Mouse (Mus musculus): ENCODE data around the gene Tshz3. TPM values are rescaled to one million over a fixed set of nuclear protein-coding genes. Genes with fewer than 3 reads are reported as not detected.

Gene Tshz3
- polyA plus RNA-seq (2015; fragmentation: Nextera tagmentation; extraction: Ambion mirVana) = 10.9 and 11.0 TPM in 2 replicates

- Histone ChIP-seq H3K4me1 (peaks cover 31% of the 10 kb centered on the region), H3K4me2 (replicated peaks) (peak within 1 kb of the TSS; percentile 99), H3K4me3 (peak within 1 kb of the TSS; percentile 77), H3K9me3 (no peaks in the 10 kb centered on the region), H3K27me3 (peaks cover 33% of the 10 kb centered on the region), H3K27ac (peak within 1 kb of the TSS; percentile 83), H3K9ac (peak within 1 kb of the TSS; percentile 82), H3K36me3 (no peaks in the 10 kb centered on the region)
- under 1% methylated on average over 37 of the region's 88 CpGs for WGBS
- peak; percentile 71 for ATAC-seq (ENCODE audit: low FRiP score, low read depth)
Measured at GRCm38 (mm10) chr7:36697856-36698588, at the start of gene Tshz3. TSS of gene Tshz3 (plus strand) at chr7:36698118.

- WGBS = 88% methylated on average over 4 of the region's 4 CpGs
- no peak for ATAC-seq (ENCODE audit: low FRiP score, low read depth)
- H3K9ac ChIP-seq = no peak overlapping the region
- H3K4me3 ChIP-seq = no peak overlapping the region
- no peaks in the 10 kb centered on the region for H3K9me3 ChIP-seq
- H3K27ac ChIP-seq = no peak overlapping the region
- 0 out of 2 replicates have a peak, but pooled peaks cover 4% of the 10 kb centered on the region for H3K4me1 ChIP-seq
- no peak overlapping the region for H3K4me2 ChIP-seq (replicated peaks)
- H3K36me3 ChIP-seq = no peaks in the 10 kb centered on the region
- H3K27me3 ChIP-seq = no peaks in the 10 kb centered on the region
Measured at GRCm38 (mm10) chr7:36655931-36656330, 42.0 kb upstream of the Tshz3 start.

- no peak overlapping the region for H3K4me3 ChIP-seq
- no peak overlapping the region for H3K27ac ChIP-seq
- no peaks in the 10 kb centered on the region for H3K27me3 ChIP-seq
- no peak overlapping the region for H3K9ac ChIP-seq
- H3K9me3 ChIP-seq = no peaks in the 10 kb centered on the region
- H3K4me1 ChIP-seq = 0 out of 2 replicates have a peak, but pooled peaks cover 4% of the 10 kb centered on the region
- no peak overlapping the region for H3K4me2 ChIP-seq (replicated peaks)
- no peak for ATAC-seq (ENCODE audit: low FRiP score, low read depth)
- H3K36me3 ChIP-seq = no peaks in the 10 kb centered on the region
Measured at GRCm38 (mm10) chr7:36656401-36656800, 41.5 kb upstream of the Tshz3 start.

GRCm38 (mm10) chr7:36658331-36658730 lies 39.6 kb upstream of the Tshz3 start:
- Histone ChIP-seq H3K4me2 (replicated peaks) (no peak overlapping the region), H3K9ac (no peak overlapping the region), H3K9me3 (no peaks in the 10 kb centered on the region), H3K4me1 (0 out of 2 replicates have a peak, but pooled peaks cover 4% of the 10 kb centered on the region), H3K27ac (no peak overlapping the region), H3K27me3 (no peaks in the 10 kb centered on the region), H3K36me3 (no peaks in the 10 kb centered on the region), H3K4me3 (no peak overlapping the region)
- ATAC-seq (ENCODE audit: low FRiP score, low read depth) = no peak
- 67% methylated on average over 5 of the region's 5 CpGs for WGBS

GRCm38 (mm10) chr7:36659265-36659664 lies 38.7 kb upstream of the Tshz3 start:
- Histone ChIP-seq H3K36me3 (no peaks in the 10 kb centered on the region), H3K9me3 (no peaks in the 10 kb centered on the region), H3K27me3 (no peaks in the 10 kb centered on the region), H3K4me2 (replicated peaks) (no peak overlapping the region), H3K9ac (no peak overlapping the region), H3K27ac (no peak overlapping the region), H3K4me3 (no peak overlapping the region), H3K4me1 (no peaks in the 10 kb centered on the region)
- WGBS = 89% methylated on average over 7 of the region's 7 CpGs
- ATAC-seq (ENCODE audit: low FRiP score, low read depth) = no peak

GRCm38 (mm10) chr7:36660654-36661053 lies 37.3 kb upstream of the Tshz3 start:
- WGBS = 62% methylated on average over 9 of the region's 9 CpGs

DNA sequence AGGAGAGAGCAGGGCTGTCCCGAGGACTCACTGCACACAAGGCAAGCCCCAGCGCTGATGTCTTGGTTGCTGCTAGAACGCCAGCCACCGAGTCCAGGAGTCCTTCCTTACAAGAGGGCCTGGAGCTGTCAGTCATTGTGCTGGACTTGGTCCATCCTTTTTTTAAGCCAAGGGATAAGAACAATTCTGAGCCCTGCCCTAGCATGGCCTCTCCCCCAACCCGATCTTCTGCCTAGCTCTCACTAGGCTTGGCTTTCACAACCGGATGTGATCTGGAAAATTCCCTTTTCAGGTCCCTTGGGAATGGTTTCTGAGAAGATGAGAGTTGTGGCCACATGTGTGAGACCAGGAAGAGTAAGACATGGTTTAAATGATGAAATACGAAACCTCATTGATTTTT lies 34.5 kb upstream of the Tshz3 start:
- 84% methylated on average over 7 of the region's 7 CpGs for WGBS
- Histone ChIP-seq H3K9me3 (no peaks in the 10 kb centered on the region), H3K4me3 (no peak overlapping the region), H3K27ac (no peak overlapping the region), H3K27me3 (no peaks in the 10 kb centered on the region), H3K36me3 (no peaks in the 10 kb centered on the region), H3K4me1 (no peaks in the 10 kb centered on the region), H3K4me2 (replicated peaks) (no peak overlapping the region), H3K9ac (no peak overlapping the region)
- no peak for ATAC-seq (ENCODE audit: low FRiP score, low read depth)

More at GRCm38 (mm10) chr7:36660654-36661053, 37.3 kb upstream of the Tshz3 start:
- no peaks in the 10 kb centered on the region for H3K9me3 ChIP-seq
- ATAC-seq (ENCODE audit: low FRiP score, low read depth) = no peak
- H3K9ac ChIP-seq = no peak overlapping the region
- no peaks in the 10 kb centered on the region for H3K27me3 ChIP-seq
- H3K27ac ChIP-seq = no peak overlapping the region
- H3K4me1 ChIP-seq = no peaks in the 10 kb centered on the region
- H3K36me3 ChIP-seq = no peaks in the 10 kb centered on the region
- no peak overlapping the region for H3K4me2 ChIP-seq (replicated peaks)
- H3K4me3 ChIP-seq = no peak overlapping the region

- Histone ChIP-seq H3K4me3 (no peak overlapping the region), H3K27ac (no peak overlapping the region), H3K4me1 (no peaks in the 10 kb centered on the region), H3K4me2 (replicated peaks) (no peak overlapping the region), H3K36me3 (no peaks in the 10 kb centered on the region), H3K27me3 (no peaks in the 10 kb centered on the region), H3K9me3 (no peaks in the 10 kb centered on the region), H3K9ac (no peak overlapping the region)
- WGBS = 19% methylated on average over 5 of the region's 5 CpGs
- ATAC-seq (ENCODE audit: low FRiP score, low read depth) = no peak
Measured at GRCm38 (mm10) chr7:36667767-36668166, 30.2 kb upstream of the Tshz3 start.

- H3K4me3 ChIP-seq = no peak overlapping the region
- ATAC-seq (ENCODE audit: low FRiP score, low read depth) = no peak
- no peak overlapping the region for H3K4me2 ChIP-seq (replicated peaks)
- H3K27me3 ChIP-seq = peaks cover 43% of the 10 kb centered on the region
- H3K36me3 ChIP-seq = no peaks in the 10 kb centered on the region
- H3K4me1 ChIP-seq = peaks cover 21% of the 10 kb centered on the region
- no peak overlapping the region for H3K9ac ChIP-seq
- no peak overlapping the region for H3K27ac ChIP-seq
- WGBS = 27% methylated on average over 8 of the region's 8 CpGs
- no peaks in the 10 kb centered on the region for H3K9me3 ChIP-seq
Measured at GRCm38 (mm10) chr7:36678031-36678430, 19.9 kb upstream of the Tshz3 start.

DNA sequence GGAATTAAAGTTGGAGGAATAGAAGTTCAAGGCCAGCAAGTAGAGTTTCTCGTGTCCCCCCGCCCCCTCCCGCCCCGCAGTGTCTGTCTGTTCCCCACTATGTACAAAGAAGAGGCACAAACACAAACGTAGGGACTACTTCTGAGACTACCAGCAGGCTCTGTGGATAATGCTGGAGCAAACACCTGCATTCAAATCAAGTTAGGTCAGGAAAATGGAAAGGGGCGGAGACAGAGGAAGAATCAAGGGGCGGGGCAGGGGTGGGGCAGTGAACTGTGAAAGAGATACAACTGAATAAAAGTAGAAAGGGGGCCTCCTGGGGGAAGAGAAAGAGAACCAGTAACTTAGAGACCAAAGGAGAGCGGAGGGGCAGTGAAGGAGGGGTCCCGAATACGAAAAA lies 19.4 kb upstream of the Tshz3 start:
- Histone ChIP-seq H3K27ac (no peak overlapping the region), H3K4me3 (no peak overlapping the region)

GRCm38 (mm10) chr7:36679031-36679618 lies 18.8 kb upstream of the Tshz3 start:
- peak overlapping the region; percentile 60 for H3K4me2 ChIP-seq (replicated peaks)
- peak overlapping the region; percentile 32; the same call in 1 of the 2 replicates for H3K4me3 ChIP-seq
- no peak for ATAC-seq (ENCODE audit: low FRiP score, low read depth)
- H3K27ac ChIP-seq = no peak overlapping the region
- no peaks in the 10 kb centered on the region for H3K9me3 ChIP-seq
- no peaks in the 10 kb centered on the region for H3K36me3 ChIP-seq
- peaks cover 43% of the 10 kb centered on the region for H3K27me3 ChIP-seq
- H3K4me1 ChIP-seq = peaks cover 21% of the 10 kb centered on the region
- H3K9ac ChIP-seq = no peak overlapping the region
- 4% methylated on average over 9 of the region's 9 CpGs for WGBS

More for the DNA sequence above, 19.4 kb upstream of the Tshz3 start:
- no peaks in the 10 kb centered on the region for H3K9me3 ChIP-seq
- no peak for ATAC-seq (ENCODE audit: low FRiP score, low read depth)
- WGBS = 19% methylated on average over 10 of the region's 10 CpGs
- H3K4me1 ChIP-seq = peaks cover 21% of the 10 kb centered on the region
- no peaks in the 10 kb centered on the region for H3K36me3 ChIP-seq
- no peak overlapping the region for H3K9ac ChIP-seq
- 0 out of 2 replicates have a peak overlapping the region, but pooled peaks have one; percentile 60 for H3K4me2 ChIP-seq (replicated peaks)
- H3K27me3 ChIP-seq = peaks cover 43% of the 10 kb centered on the region

- Histone ChIP-seq H3K4me1 (peaks cover 21% of the 10 kb centered on the region), H3K9me3 (no peaks in the 10 kb centered on the region), H3K4me3 (peak overlapping the region; percentile 32), H3K9ac (no peak overlapping the region), H3K27me3 (peaks cover 43% of the 10 kb centered on the region), H3K36me3 (no peaks in the 10 kb centered on the region), H3K4me2 (replicated peaks) (peak overlapping the region; percentile 60), H3K27ac (no peak overlapping the region)
- ATAC-seq (ENCODE audit: low FRiP score, low read depth) = no peak
- 1% methylated on average over 14 of the region's 18 CpGs for WGBS
Measured at GRCm38 (mm10) chr7:36679866-36680458, 18.0 kb upstream of the Tshz3 start.
